Mouse (Mus musculus) intestine, postnatal 0 days (tissue): ENCODE results near the gene St14. TPM values are rescaled to one million over a fixed set of nuclear protein-coding genes. Genes with fewer than 3 reads are reported as not detected.
A peak's percentile ranks its signal among the peaks of the same experiment; 100 is the strongest.

Experiments
- ATAC-seq: fragments of 200-750 bp; cut with Nextera tagmentation; 2 replicates; pipeline ENCODE4 v1.8.0; 2017; ENCODE audit warnings: mild to moderate bottlenecking, moderate TSS enrichment, moderate library complexity
- H3K27ac ChIP-seq: fragments of 300-500 bp; sonication (generic); 2 replicates; pipeline ENCODE4 v1.5.1; 2014; ENCODE audit warnings: mild to moderate bottlenecking, low read depth, low read length, moderate library complexity
- H3K27me3 ChIP-seq: fragments of 300-500 bp; sonication (generic); replicated peaks from 2 replicates; pipeline ENCODE4 v1.6.1; 2014; ENCODE audit warnings: low read length, mixed read lengths; ENCODE audit not compliant: control insufficient read depth, insufficient read depth
- H3K36me3 ChIP-seq: fragments of 300-500 bp; sonication (generic); 2 replicates; pipeline ENCODE4 v1.6.1; 2014; ENCODE audit warnings: mild to moderate bottlenecking, moderate library complexity; ENCODE audit not compliant: control insufficient read depth, insufficient read depth
- H3K4me1 ChIP-seq: fragments of 300-500 bp; sonication (generic); replicated peaks from 2 replicates; pipeline ENCODE4 v1.6.1; 2014; ENCODE audit warnings: antibody characterized with exemption, low read length, mixed read lengths; ENCODE audit not compliant: control insufficient read depth, insufficient read depth
- H3K4me2 ChIP-seq: fragments of 300-500 bp; sonication (generic); replicated peaks from 2 replicates; pipeline ENCODE4 v1.6.1; 2014; ENCODE audit warnings: low read depth, mild to moderate bottlenecking, moderate library complexity
- H3K4me3 ChIP-seq: fragments of 300-500 bp; sonication (generic); 2 replicates; pipeline ENCODE4 v1.5.1; 2014; ENCODE audit warnings: low read depth, low read length
- H3K9ac ChIP-seq: fragments of 300-500 bp; sonication (generic); 2 replicates; pipeline ENCODE4 v1.6.1; 2014; ENCODE audit warnings: mild to moderate bottlenecking, low read depth, low read length
- H3K9me3 ChIP-seq: fragments of 300-500 bp; sonication (generic); 2 replicates; pipeline ENCODE4 v1.6.1; 2016; ENCODE audit warnings: mixed run types; ENCODE audit not compliant: control insufficient read depth
- CTCF ChIP-seq: sonication (generic); IDR thresholded peaks from 2 replicates; pipeline ENCODE4 v1.5.1; 2016; ENCODE audit warnings: low read depth, mild to moderate bottlenecking, control low read depth, antibody characterized with exemption, moderate library complexity
- WGBS: fragments of 180-500 bp; shearing (Covaris S2); extraction: QIAGEN DNeasy Blood & Tissue Kit; methylation state at CpG from one replicate; pipeline ENCODE4 v1.1.7; 2014; 5-methylcytosine and 5-hydroxymethylcytosine counted together
- polyA plus RNA-seq: library from polyadenylated mRNA; unstranded; fragments of >200 nt; fragmentation: Nextera tagmentation; extraction: Ambion mirVana; gene quantifications from 2 replicates; pipeline ENCODE4 v1.2.1, GENCODE M21; 2015

St14 gene
- polyA plus RNA-seq, 1 experiment from 2014 or later, result 63.4 TPM

DNA sequence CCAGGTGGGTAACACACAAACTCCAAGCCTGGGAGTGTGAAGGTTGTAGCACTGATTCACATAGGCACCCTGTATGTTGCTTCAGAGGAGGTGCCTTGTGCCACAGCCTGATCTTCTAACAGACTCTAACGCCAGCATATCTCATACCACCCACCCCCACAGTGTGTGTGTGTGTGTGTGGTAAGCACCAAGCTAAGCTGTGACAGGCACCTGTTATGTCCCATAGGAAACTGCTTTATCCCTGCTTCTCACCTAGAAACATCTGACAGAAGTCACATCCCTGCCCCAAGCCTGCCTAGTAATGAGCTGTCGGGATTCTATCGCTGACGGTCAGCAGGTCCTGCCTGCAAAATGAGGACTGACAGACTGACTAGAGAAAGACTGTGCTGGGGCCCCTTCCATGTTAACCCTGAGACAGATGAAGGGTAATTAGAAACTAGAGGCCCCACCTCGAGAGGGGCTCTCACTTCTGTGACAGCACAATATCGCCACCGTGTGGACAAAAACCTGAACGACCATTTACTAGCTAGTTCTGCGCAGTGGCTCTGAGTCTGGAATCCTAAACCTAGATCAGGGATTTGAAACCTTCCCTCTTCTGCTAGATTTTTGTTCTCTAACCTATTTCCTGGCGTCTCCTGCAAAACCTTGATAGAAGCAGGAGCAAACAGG is 45.4 kb downstream of the St14 start:
- Histone ChIP-seq H3K27ac (no peak overlapping the region), H3K27me3 (no peaks in the 10 kb centered on the region), H3K36me3 (peaks cover 13% of the 10 kb centered on the region), H3K9ac (no peak overlapping the region), H3K4me2 (0 out of 2 replicates have a peak overlapping the region, but pooled peaks have one; percentile 13), H3K9me3 (no peaks in the 10 kb centered on the region), H3K4me3 (no peak overlapping the region), H3K4me1 (no peaks in the 10 kb centered on the region)
- no peak for ATAC-seq
- WGBS, result 23% methylated on average over 10 of the region's 10 CpGs
- TF ChIP-seq CTCF, result peak; percentile 85

DNA sequence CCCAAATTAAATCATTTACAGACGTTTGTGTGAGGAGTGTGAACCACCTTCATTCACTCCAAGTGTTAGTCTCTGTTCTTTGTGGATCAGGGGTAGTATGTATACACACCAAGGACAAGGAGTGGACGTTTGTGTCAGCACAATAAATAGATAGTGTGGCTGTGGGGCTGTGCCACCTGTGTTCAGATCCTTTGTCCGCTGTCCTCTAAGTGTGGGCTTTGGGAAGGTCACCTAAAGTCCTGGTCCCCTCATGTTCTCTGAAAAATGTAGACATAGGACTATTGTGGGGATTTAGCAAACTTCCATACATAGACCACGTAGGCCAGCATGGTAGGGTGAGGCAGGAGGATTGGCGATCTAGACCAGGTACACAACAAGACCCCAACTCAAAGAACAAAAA is 46.1 kb downstream of the St14 start:
- H3K9me3 ChIP-seq, result no peaks in the 10 kb centered on the region
- no peak for ATAC-seq
- no peak overlapping the region for H3K27ac ChIP-seq
- peaks cover 13% of the 10 kb centered on the region for H3K36me3 ChIP-seq
- no peak overlapping the region for H3K4me2 ChIP-seq
- H3K9ac ChIP-seq, result no peak overlapping the region
- no peaks in the 10 kb centered on the region for H3K4me1 ChIP-seq
- TF ChIP-seq CTCF, result no peak
- WGBS, result 75% methylated on average over 5 of the region's 5 CpGs
- H3K4me3 ChIP-seq, result no peak overlapping the region
- H3K27me3 ChIP-seq, result no peaks in the 10 kb centered on the region

DNA sequence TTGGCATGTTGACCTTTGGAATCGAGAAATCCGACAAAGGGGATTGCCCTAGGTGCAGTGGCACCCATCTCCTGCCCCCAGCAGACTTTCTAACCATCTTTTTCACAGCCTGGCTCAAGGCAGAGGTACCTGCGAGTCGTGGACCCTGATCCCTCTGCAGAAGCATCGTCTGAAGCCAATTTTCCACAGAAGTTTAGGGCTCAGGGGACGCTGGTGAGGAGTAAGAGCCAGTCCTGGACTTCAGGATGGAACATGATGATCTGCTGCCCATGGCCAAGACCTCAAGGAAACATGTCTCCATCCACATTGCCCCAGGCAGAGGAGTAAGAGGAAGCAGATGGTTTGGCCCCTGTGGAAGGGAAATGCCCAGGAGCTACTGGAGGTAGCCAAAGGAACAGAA is 48.9 kb downstream of the St14 start:
- no peaks in the 10 kb centered on the region for H3K9me3 ChIP-seq

DNA sequence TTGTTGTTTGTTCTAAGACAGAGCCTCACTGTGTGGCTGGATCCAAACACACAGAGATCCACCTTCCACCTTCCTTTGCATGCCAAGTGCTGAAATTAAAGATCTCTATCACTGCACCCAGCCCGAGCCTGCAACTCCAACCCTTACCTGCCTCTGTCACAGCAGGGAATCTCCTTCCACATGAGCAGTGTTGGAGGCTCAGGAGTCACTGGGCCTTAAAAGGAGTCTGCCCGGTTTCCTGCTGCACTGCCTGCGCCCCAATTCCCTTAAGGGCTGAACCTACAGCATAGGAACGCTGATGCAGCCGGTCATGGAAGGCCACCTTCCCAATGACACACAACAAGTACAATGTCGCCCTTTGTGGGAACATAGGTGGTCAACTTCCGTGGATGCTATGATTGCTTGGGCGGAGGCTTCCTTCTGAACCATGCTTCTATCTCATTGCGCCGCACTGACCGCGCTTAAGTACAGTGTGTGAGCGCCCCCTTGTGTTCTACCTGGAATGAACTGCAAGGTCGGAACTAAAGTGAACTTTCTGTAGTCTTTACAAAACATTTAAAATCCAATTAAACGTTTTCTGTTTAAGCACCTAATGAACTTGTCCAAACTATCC is 49.5 kb downstream of the St14 start:
- no peaks in the 10 kb centered on the region for H3K4me1 ChIP-seq
- no peaks in the 10 kb centered on the region for H3K36me3 ChIP-seq
- no peaks in the 10 kb centered on the region for H3K9me3 ChIP-seq
- peak; percentile 94 for TF ChIP-seq CTCF
- WGBS, result 10% methylated on average over 15 of the region's 15 CpGs
- H3K4me2 ChIP-seq, result no peak overlapping the region; the same call in 1 of the 2 replicates
- ATAC-seq, result no peak
- H3K9ac ChIP-seq, result no peak overlapping the region
- H3K4me3 ChIP-seq, result no peak overlapping the region
- no peak overlapping the region for H3K27ac ChIP-seq
- H3K27me3 ChIP-seq, result no peaks in the 10 kb centered on the region

More for the DNA sequence above, 48.9 kb downstream of the St14 start:
- 73% methylated on average over 6 of the region's 6 CpGs for WGBS
- no peaks in the 10 kb centered on the region for H3K36me3 ChIP-seq
- no peak overlapping the region for H3K27ac ChIP-seq
- no peak overlapping the region for H3K9ac ChIP-seq
- no peak for ATAC-seq
- H3K4me3 ChIP-seq, result no peak overlapping the region
- no peak overlapping the region for H3K4me2 ChIP-seq
- H3K27me3 ChIP-seq, result no peaks in the 10 kb centered on the region
- no peaks in the 10 kb centered on the region for H3K4me1 ChIP-seq
- TF ChIP-seq CTCF, result no peak

DNA sequence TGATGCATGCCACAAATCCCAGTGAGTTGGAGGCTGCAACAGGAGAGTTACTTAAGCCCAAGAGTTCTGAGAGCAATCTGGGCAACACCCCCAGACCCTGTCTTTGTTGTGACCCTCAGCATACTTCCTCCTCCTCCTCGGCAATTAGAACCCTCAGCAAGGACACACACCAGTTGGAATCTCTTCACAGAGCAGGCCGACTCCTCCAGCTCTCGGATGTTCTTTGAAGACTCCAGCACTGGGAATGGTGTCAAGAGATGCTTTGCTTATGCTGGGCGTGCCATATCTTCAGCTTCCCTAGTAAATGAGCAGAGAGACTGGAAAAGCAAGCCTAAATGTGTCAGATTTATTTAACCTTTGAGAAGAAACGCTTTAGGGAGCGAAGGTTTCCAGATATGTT is 50.9 kb downstream of the St14 start:
- H3K9ac ChIP-seq, result no peak overlapping the region
- TF ChIP-seq CTCF, result no peak
- no peaks in the 10 kb centered on the region for H3K4me1 ChIP-seq

DNA sequence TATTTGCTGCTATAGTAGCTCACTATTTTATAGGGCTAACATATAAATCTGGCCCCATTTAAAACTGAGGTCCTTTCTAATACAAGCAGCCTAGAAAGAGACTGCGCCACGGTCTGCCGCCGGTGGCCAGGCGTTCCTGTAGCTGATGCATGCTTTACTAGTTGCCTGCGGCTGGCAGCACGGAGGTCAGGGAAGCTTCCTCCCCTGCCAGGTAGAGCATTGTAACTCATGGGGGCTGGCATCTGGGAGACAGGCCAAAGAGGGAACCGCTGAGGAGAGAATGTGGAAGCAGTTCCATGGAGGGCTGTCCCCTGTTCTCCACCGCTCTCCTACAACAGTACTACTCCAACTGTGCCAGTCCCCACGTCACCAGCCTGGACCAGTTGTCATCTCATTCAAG is 56.8 kb downstream of the St14 start:
- no peaks in the 10 kb centered on the region for H3K4me1 ChIP-seq
- H3K9me3 ChIP-seq, result no peaks in the 10 kb centered on the region
- H3K9ac ChIP-seq, result no peak overlapping the region
- 92% methylated on average over 10 of the region's 10 CpGs for WGBS
- H3K4me2 ChIP-seq, result no peak overlapping the region
- no peak for ATAC-seq
- no peaks in the 10 kb centered on the region for H3K27me3 ChIP-seq
- peaks cover 5% of the 10 kb centered on the region; the same call in 1 of the 2 replicates for H3K36me3 ChIP-seq
- no peak overlapping the region for H3K27ac ChIP-seq
- no peak overlapping the region for H3K4me3 ChIP-seq
- TF ChIP-seq CTCF, result no peak

More for the DNA sequence above, 50.9 kb downstream of the St14 start:
- WGBS, result 65% methylated on average over 6 of the region's 6 CpGs
- H3K27me3 ChIP-seq, result no peaks in the 10 kb centered on the region
- ATAC-seq, result no peak
- H3K9me3 ChIP-seq, result no peaks in the 10 kb centered on the region
- no peaks in the 10 kb centered on the region for H3K36me3 ChIP-seq
- no peak overlapping the region for H3K4me3 ChIP-seq
- H3K4me2 ChIP-seq, result no peak overlapping the region
- H3K27ac ChIP-seq, result no peak overlapping the region
